Mouse (Mus musculus): ENCODE measurements at regions not wholly inside any gene's neighbourhood (a gene's known extent, or its start where the extent isn't known, plus 50 kb on each side); places are given as distances from the start of the nearest gene placed in this dataset.

GRCm38 (mm10) chr10:37423047-37423446 is 284.3 kb upstream of the Marcks start:
- TF ChIP-seq CTCF (IDR thresholded peaks at IDR 0.05; ENCODE audit: low read depth) (no peak), EP300 (IDR thresholded peaks at IDR 0.05; ENCODE audit: low read depth) (no peak)
